Mouse (Mus musculus): ENCODE data around the gene Mustn1. TPM values are rescaled to one million over a fixed set of nuclear protein-coding genes. Genes with fewer than 3 reads are reported as not detected.

The Mustn1 gene
- total and polyA plus RNA-seq, 3 experiments = 0.08 to 0.22 TPM; not detected in 1

DNA sequence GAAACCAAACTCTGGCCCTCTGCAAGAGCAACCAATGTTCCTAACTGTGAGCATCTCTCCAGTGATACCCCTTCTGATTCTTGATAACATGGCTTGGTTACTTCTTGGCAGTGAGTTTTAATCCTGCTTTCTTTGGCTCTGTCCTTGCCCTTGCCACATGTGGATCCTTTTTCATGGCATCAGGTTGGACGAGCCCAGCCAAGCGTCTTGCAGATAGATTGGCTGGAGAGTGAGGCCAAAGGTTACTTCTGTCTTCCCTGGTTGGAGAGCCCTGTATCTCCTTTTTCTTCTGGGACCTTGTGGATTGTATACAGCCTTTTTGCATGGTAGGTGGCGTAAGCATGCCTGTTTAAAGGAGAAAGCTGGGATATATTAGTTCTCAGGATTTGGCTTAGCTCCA, 35.3 kb upstream of the Mustn1 start:
- no peak overlapping the region for H3K9ac ChIP-seq (ENCODE audit: control insufficient read depth, low read depth, low read length, poor library complexity, severe bottlenecking)
- no peaks in the 10 kb centered on the region for H3K9me3 ChIP-seq (replicated peaks; ENCODE audit: insufficient read depth, low read length)
- no peaks in the 10 kb centered on the region for H3K27me3 ChIP-seq (ENCODE audit: control insufficient read depth in 1 of 2, insufficient read depth in 2 of 2, low read length in 2 of 2)
- H3K4me1 ChIP-seq (ENCODE audit: control insufficient read depth in 1 of 2, insufficient read depth in 2 of 2, low read length in 2 of 2) = no peaks in the 10 kb centered on the region
- H3K79me2 ChIP-seq (ENCODE audit: control insufficient read depth, insufficient read depth, low read length, poor library complexity) = no peaks in the 10 kb centered on the region
- no peak for TF ChIP-seq POLR2AphosphoS5 (IDR thresholded peaks at IDR 0.05; ENCODE audit: borderline replicate concordance, low read depth, low read length)
- TF ChIP-seq USF2 (IDR thresholded peaks at IDR 0.05; ENCODE audit: borderline replicate concordance in 1 of 2, insufficient read depth in 1 of 2, low read depth in 1 of 2, low read length in 2 of 2) = no peak
- no peak for TF ChIP-seq CHD2 (IDR thresholded peaks at IDR 0.05; ENCODE audit: low read length)
- no peak for TF ChIP-seq MYB (IDR thresholded peaks at IDR 0.05; ENCODE audit: low read depth, low read length)
- TF ChIP-seq ELF1 (IDR thresholded peaks at IDR 0.05; ENCODE audit: low read depth, low read length) = no peak
- TF ChIP-seq HCFC1 (IDR thresholded peaks at IDR 0.05; ENCODE audit: low read depth, low read length) = no peak
- TF ChIP-seq E2F4 (IDR thresholded peaks at IDR 0.05; ENCODE audit: borderline replicate concordance, low read depth, low read length) = no peak
- no peak for TF ChIP-seq MEF2A (IDR thresholded peaks at IDR 0.05; ENCODE audit: extremely low read depth, insufficient replicate concordance, low read depth, low read length, poor library complexity, severe bottlenecking)
- TF ChIP-seq TCF12 (IDR thresholded peaks at IDR 0.05; ENCODE audit: low read depth, low read length) = no peak
- no peak for TF ChIP-seq GATA1 (IDR thresholded peaks at IDR 0.05; ENCODE audit: low read depth, low read length)
- no peaks in the 10 kb centered on the region for H3K36me3 ChIP-seq (ENCODE audit: control insufficient read depth in 1 of 2, insufficient read depth in 2 of 2, low read length in 2 of 2)
- DNase-seq (ENCODE audit: low read depth, low spot score) = no peak
- no peak overlapping the region for H3K27ac ChIP-seq (ENCODE audit: control insufficient read depth, low read depth, low read length)
- no peak overlapping the region for H3K4me3 ChIP-seq (ENCODE audit: control insufficient read depth in 1 of 2, insufficient read depth in 1 of 2, low read depth in 2 of 2, low read length in 2 of 2)

DNA sequence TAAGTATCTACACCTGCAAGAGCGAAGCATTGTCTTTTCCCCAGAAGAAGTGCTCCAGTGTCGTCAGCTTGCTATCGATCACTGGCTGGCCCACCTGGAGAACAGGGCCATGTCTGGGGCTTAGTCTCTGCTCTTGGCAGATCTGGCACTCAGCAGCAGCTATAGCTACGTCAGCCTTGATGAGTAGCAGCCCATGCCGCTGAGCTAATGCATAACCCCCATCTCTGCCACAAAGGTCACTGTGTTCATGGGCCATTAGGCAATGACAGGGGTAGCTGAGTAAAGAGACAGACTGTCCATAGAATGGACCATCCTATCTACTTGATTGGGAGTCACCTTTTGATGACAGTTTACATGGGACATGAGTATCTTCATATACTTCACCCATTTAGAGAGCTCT, 28.5 kb upstream of the Mustn1 start:
- no peak for DNase-seq (ENCODE audit: low read depth, low spot score)
- TF ChIP-seq MAX (IDR thresholded peaks at IDR 0.05; ENCODE audit: low read length) = no peak
- TF ChIP-seq POLR2A (IDR thresholded peaks at IDR 0.05; ENCODE audit: control insufficient read depth in 1 of 2, insufficient read depth in 1 of 2, low read depth in 1 of 2, low read length in 2 of 2, poor library complexity in 1 of 2) = no peak
- no peak for TF ChIP-seq TBP (IDR thresholded peaks at IDR 0.05; ENCODE audit: low read depth, low read length)
- TF ChIP-seq NRF1 (IDR thresholded peaks at IDR 0.05; ENCODE audit: insufficient read depth, low read depth, low read length, poor library complexity, severe bottlenecking) = no peak
- TF ChIP-seq POLR2AphosphoS2 (IDR thresholded peaks at IDR 0.05; ENCODE audit: low read length) = no peak
- no peak for TF ChIP-seq USF1 (IDR thresholded peaks at IDR 0.05; ENCODE audit: low read depth, low read length)
- TF ChIP-seq RCOR1 (IDR thresholded peaks at IDR 0.05; ENCODE audit: low read depth, low read length) = no peak
- TF ChIP-seq ETS1 (IDR thresholded peaks at IDR 0.05; ENCODE audit: low read depth, low read length) = no peak
- no peak for TF ChIP-seq SIN3A (IDR thresholded peaks at IDR 0.05; ENCODE audit: low read length)
- no peak for TF ChIP-seq HCFC1 (IDR thresholded peaks at IDR 0.05; ENCODE audit: low read depth, low read length)
- TF ChIP-seq ZMIZ1 (IDR thresholded peaks at IDR 0.05; ENCODE audit: low read depth, low read length) = no peak
- no peak for TF ChIP-seq ZC3H11A (IDR thresholded peaks at IDR 0.05; ENCODE audit: low read depth, low read length)
- TF ChIP-seq MAZ (IDR thresholded peaks at IDR 0.05; ENCODE audit: low read depth, low read length) = no peak
- no peak for TF ChIP-seq GABPA (IDR thresholded peaks at IDR 0.05; ENCODE audit: low read depth, low read length)
- no peak for TF ChIP-seq TCF12 (IDR thresholded peaks at IDR 0.05; ENCODE audit: low read depth, low read length)
- TF ChIP-seq JUND (IDR thresholded peaks at IDR 0.05; ENCODE audit: low read depth, low read length) = no peak
- TF ChIP-seq SMC3 (IDR thresholded peaks at IDR 0.05; ENCODE audit: low read depth, low read length) = no peak
- Histone ChIP-seq H3K27me3 (ENCODE audit: control insufficient read depth in 1 of 2, insufficient read depth in 2 of 2, low read length in 2 of 2) (no peaks in the 10 kb centered on the region), H3K27ac (ENCODE audit: control insufficient read depth, low read depth, low read length) (no peak overlapping the region), H3K36me3 (ENCODE audit: control insufficient read depth in 1 of 2, insufficient read depth in 2 of 2, low read length in 2 of 2) (no peaks in the 10 kb centered on the region; a peak in 2 of 4 replicates), H3K79me2 (ENCODE audit: control insufficient read depth, insufficient read depth, low read length, poor library complexity) (no peaks in the 10 kb centered on the region), H3K4me1 (ENCODE audit: control insufficient read depth in 1 of 2, insufficient read depth in 2 of 2, low read length in 2 of 2) (peaks cover 0 to 6% of the 10 kb centered on the region in 2 experiments; a peak in 2 of 4 replicates), H3K9ac (ENCODE audit: control insufficient read depth, low read depth, low read length, poor library complexity, severe bottlenecking) (no peak overlapping the region), H3K4me3 (ENCODE audit: control insufficient read depth in 1 of 2, insufficient read depth in 1 of 2, low read depth in 2 of 2, low read length in 2 of 2) (no peak overlapping the region), H3K9me3 (replicated peaks; ENCODE audit: insufficient read depth, low read length) (no peaks in the 10 kb centered on the region)

Data from MEL (cell line).